Mouse (Mus musculus): ENCODE data around the gene Olfr1206. TPM values are rescaled to one million over a fixed set of nuclear protein-coding genes. Genes with fewer than 3 reads are reported as not detected.

Gene Olfr1206
- polyA plus RNA-seq (2014; fragmentation: Nextera tagmentation; extraction: Ambion mirVana), result not detected in 2 replicates

DNA sequence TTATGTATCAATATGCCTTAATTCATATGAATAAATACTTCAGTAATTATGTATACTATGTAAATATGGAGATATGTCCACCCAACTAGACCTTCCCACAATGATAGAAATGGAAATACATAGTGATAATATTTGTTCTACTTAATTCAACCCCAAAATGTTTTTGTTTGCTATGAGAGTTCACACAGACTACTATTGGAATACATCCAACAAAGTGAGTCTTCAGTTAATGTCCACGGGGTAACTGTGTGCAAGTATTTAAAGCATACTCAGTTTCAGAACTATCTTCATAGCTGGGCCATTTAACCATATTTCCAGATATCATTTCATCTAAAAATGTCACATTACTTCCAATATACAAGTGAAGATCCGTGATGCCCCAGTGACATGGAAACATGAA is at the start of gene Olfr1206:
TSS of gene Olfr1206 (plus strand) at position 301 of the 400 bp plus-strand sequence.
- Histone ChIP-seq H3K9me3 (ENCODE audit: control insufficient read depth, low read length) (no peaks in the 10 kb centered on the region), H3K4me1 (replicated peaks; ENCODE audit: control insufficient read depth, insufficient read depth, low read length) (no peaks in the 10 kb centered on the region), H3K27me3 (ENCODE audit: control insufficient read depth, insufficient read depth, low read length) (no peaks in the 10 kb centered on the region), H3K9ac (ENCODE audit: low read depth, low read length) (no peak within 1 kb of the TSS), H3K36me3 (ENCODE audit: control insufficient read depth, insufficient read depth, low read length) (no peaks in the 10 kb centered on the region), H3K4me2 (replicated peaks; ENCODE audit: low read depth, low read length) (no peak within 1 kb of the TSS), H3K4me3 (ENCODE audit: low read depth, low read length) (no peak within 1 kb of the TSS), H3K27ac (ENCODE audit: low read depth, low read length) (no peak within 1 kb of the TSS)
- ATAC-seq (ENCODE audit: low FRiP score), result no peak
- DNase-seq (ENCODE audit: low spot score), result no peak
- 88% methylated on average over 2 of the region's 2 CpGs for WGBS

DNA sequence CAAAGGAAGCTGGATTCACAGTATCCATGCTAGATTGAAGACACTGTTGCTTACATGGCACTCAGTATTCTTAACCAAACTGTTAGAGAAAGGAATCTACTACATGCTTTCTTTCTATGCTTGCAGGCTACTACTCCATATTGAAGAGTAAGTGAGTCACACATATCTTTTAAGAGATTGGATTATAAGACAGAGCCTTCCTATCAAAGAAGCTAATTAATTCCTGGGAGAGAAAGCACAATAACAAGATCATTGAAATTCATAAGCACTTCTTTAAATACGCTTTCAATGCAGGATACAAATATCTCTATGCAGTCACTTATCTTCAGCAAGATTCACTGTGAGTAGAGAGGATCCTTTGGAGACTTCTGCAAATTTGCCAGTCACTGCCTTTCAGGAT is 48.8 kb upstream of the Olfr1206 start, which contains the start of gene Olfr1202:
TSS of gene Olfr1202 (plus strand) at position 301 of the 400 bp plus-strand sequence.
- ATAC-seq (ENCODE audit: low FRiP score), result no peak
- H3K9ac ChIP-seq (ENCODE audit: low read depth, low read length), result no peak within 1 kb of the TSS
- no peak within 1 kb of the TSS for H3K27ac ChIP-seq (ENCODE audit: low read depth, low read length)
- H3K9me3 ChIP-seq (ENCODE audit: control insufficient read depth, low read length), result no peaks in the 10 kb centered on the region
- H3K27me3 ChIP-seq (ENCODE audit: control insufficient read depth, insufficient read depth, low read length), result no peaks in the 10 kb centered on the region
- H3K4me1 ChIP-seq (replicated peaks; ENCODE audit: control insufficient read depth, insufficient read depth, low read length), result no peaks in the 10 kb centered on the region
- no peak within 1 kb of the TSS for H3K4me3 ChIP-seq (ENCODE audit: low read depth, low read length)
- WGBS, result 88% methylated on average over 1 of the region's 1 CpGs
- DNase-seq (ENCODE audit: low spot score), result no peak
- no peaks in the 10 kb centered on the region for H3K36me3 ChIP-seq (ENCODE audit: control insufficient read depth, insufficient read depth, low read length)
- no peak within 1 kb of the TSS for H3K4me2 ChIP-seq (replicated peaks; ENCODE audit: low read depth, low read length)

DNA sequence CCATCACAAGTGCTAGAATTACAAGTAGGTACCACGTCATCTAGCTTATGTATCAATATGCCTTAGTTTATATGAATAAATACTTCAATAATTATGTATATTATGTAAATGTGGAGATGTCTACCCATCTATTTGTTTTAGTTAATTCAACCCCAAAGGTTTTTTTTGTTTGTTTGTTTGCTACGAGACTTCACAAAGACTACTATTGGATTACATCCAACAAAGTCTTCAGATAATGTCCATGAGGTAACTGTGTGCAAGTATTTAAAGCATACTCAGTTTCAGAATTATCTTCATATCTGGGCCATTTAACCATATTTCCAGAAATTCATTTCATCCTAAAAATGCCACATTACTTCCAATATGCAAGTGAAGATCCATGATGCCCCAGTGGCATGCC is 33.6 kb upstream of the Olfr1206 start, which contains the start of gene Olfr1205:
TSS of gene Olfr1205 (plus strand) at position 301 of the 400 bp plus-strand sequence.
- Histone ChIP-seq H3K36me3 (ENCODE audit: control insufficient read depth, insufficient read depth, low read length) (no peaks in the 10 kb centered on the region), H3K9ac (ENCODE audit: low read depth, low read length) (no peak within 1 kb of the TSS), H3K9me3 (ENCODE audit: control insufficient read depth, low read length) (no peaks in the 10 kb centered on the region), H3K4me3 (ENCODE audit: low read depth, low read length) (no peak within 1 kb of the TSS), H3K27ac (ENCODE audit: low read depth, low read length) (no peak within 1 kb of the TSS), H3K27me3 (ENCODE audit: control insufficient read depth, insufficient read depth, low read length) (no peaks in the 10 kb centered on the region), H3K4me1 (replicated peaks; ENCODE audit: control insufficient read depth, insufficient read depth, low read length) (no peaks in the 10 kb centered on the region), H3K4me2 (replicated peaks; ENCODE audit: low read depth, low read length) (no peak within 1 kb of the TSS)
- DNase-seq (ENCODE audit: low spot score) (no peak), ATAC-seq (ENCODE audit: low FRiP score) (no peak)
- WGBS, result 92% methylated on average over 2 of the region's 2 CpGs

DNA sequence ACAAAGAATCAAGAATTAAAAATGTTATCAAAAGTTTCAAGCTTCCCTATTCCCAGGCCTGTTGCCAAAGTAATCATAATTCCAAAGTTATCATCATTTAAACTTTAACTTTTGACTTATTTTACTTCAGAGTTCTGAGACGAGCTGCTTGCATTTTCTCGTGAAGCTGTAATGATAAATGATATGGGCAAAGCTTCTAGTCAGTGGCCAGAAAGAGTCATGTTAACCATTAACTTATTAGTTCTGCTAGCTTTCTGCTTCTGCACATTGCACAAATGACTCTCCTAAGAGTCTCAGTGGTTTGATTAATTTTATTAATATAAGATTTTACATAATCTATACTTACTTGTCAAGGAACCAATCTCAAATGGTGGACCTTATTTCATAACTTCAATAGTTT is 24.6 kb upstream of the Olfr1206 start:
- Histone ChIP-seq H3K9me3 (ENCODE audit: control insufficient read depth, low read length) (no peaks in the 10 kb centered on the region), H3K9ac (ENCODE audit: low read depth, low read length) (no peak overlapping the region), H3K4me2 (replicated peaks; ENCODE audit: low read depth, low read length) (no peak overlapping the region), H3K36me3 (ENCODE audit: control insufficient read depth, insufficient read depth, low read length) (no peaks in the 10 kb centered on the region), H3K4me1 (replicated peaks; ENCODE audit: control insufficient read depth, insufficient read depth, low read length) (no peaks in the 10 kb centered on the region), H3K27me3 (ENCODE audit: control insufficient read depth, insufficient read depth, low read length) (no peaks in the 10 kb centered on the region), H3K27ac (ENCODE audit: low read depth, low read length) (no peak overlapping the region), H3K4me3 (ENCODE audit: low read depth, low read length) (no peak overlapping the region)
- DNase-seq (ENCODE audit: low spot score), result no peak
- WGBS, result 58% methylated on average over 2 of the region's 2 CpGs
- no peak for ATAC-seq (ENCODE audit: low FRiP score)

DNA sequence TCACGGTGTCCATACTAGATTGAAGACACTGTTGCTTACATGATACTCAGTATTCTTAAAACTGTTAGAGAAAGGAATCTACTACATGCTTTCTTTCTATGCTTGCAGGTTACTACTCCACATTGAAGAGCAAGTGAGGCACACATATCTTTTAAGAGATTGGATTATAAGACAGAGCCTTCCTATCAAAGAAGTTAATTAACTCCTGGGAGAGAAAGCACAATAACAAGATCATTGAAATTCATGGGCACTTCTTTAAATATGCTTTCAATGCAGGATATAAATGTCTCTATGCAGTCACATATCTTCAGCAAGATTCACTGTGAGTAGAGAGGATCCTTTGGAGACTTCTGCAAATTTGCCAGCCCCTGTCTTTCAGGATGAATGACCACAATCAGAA is 14.0 kb upstream of the Olfr1206 start, which contains the start of gene Olfr1204:
TSS of gene Olfr1204 (plus strand) at position 301 of the 400 bp plus-strand sequence.
- Histone ChIP-seq H3K4me3 (ENCODE audit: low read depth, low read length) (no peak within 1 kb of the TSS), H3K9ac (ENCODE audit: low read depth, low read length) (no peak within 1 kb of the TSS), H3K27ac (ENCODE audit: low read depth, low read length) (no peak within 1 kb of the TSS), H3K27me3 (ENCODE audit: control insufficient read depth, insufficient read depth, low read length) (no peaks in the 10 kb centered on the region), H3K4me1 (replicated peaks; ENCODE audit: control insufficient read depth, insufficient read depth, low read length) (no peaks in the 10 kb centered on the region), H3K36me3 (ENCODE audit: control insufficient read depth, insufficient read depth, low read length) (no peaks in the 10 kb centered on the region), H3K4me2 (replicated peaks; ENCODE audit: low read depth, low read length) (no peak within 1 kb of the TSS), H3K9me3 (ENCODE audit: control insufficient read depth, low read length) (no peaks in the 10 kb centered on the region)
- DNase-seq (ENCODE audit: low spot score) (no peak), ATAC-seq (ENCODE audit: low FRiP score) (no peak)
- 96% methylated on average over 1 of the region's 1 CpGs for WGBS

DNA sequence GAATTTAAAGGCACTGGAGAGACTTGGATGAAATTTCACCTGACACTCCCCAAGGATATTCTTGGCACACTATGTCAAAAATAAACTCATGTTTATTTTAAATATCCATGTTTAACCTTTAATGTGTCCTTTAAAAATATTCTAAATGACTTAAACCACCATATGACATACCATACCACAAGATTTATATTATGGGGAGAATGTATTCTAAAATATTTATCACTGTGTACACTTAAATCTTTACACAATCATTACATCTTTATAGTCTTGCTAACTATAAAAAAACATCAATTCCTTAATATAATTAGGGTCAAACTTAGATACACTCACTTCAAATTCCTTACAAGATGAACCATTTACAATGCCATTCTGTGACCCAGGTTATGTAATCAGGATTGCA is 39.2 kb downstream of the Olfr1206 start, which contains the start of gene Olfr1208:
TSS of gene Olfr1208 (minus strand) at position 101 of the 400 bp plus-strand sequence.
- Histone ChIP-seq H3K27ac (ENCODE audit: low read depth, low read length) (no peak within 1 kb of the TSS), H3K4me1 (replicated peaks; ENCODE audit: control insufficient read depth, insufficient read depth, low read length) (no peaks in the 10 kb centered on the region), H3K9me3 (ENCODE audit: control insufficient read depth, low read length) (no peaks in the 10 kb centered on the region), H3K4me2 (replicated peaks; ENCODE audit: low read depth, low read length) (no peak within 1 kb of the TSS), H3K27me3 (ENCODE audit: control insufficient read depth, insufficient read depth, low read length) (no peaks in the 10 kb centered on the region), H3K36me3 (ENCODE audit: control insufficient read depth, insufficient read depth, low read length) (no peaks in the 10 kb centered on the region), H3K9ac (ENCODE audit: low read depth, low read length) (no peak within 1 kb of the TSS), H3K4me3 (ENCODE audit: low read depth, low read length) (no peak within 1 kb of the TSS)
- DNase-seq (ENCODE audit: low spot score), result no peak
- no peak for ATAC-seq (ENCODE audit: low FRiP score)

DNA sequence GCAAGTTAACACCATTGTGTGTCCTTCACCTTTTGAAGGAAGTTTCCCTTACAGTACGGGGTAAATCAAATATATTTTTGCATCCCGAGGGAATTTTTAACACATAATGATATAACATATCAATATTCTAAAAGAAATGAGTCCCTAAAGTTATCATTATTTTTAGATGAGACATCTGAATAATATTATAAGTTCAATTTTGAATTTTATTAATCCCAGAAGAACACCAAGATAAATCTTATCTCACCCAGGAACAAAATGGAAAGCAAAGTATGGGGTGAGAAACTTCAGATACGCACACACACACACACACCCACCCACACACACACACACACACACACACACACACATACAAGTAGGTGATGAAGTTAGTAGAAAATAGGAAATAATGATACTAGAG is 52.0 kb downstream of the Olfr1206 start, which contains the start of gene Olfr1209:
TSS of gene Olfr1209 (minus strand) at position 101 of the 400 bp plus-strand sequence.
- Histone ChIP-seq H3K27ac (ENCODE audit: low read depth, low read length) (no peak within 1 kb of the TSS), H3K9me3 (ENCODE audit: control insufficient read depth, low read length) (no peaks in the 10 kb centered on the region), H3K9ac (ENCODE audit: low read depth, low read length) (no peak within 1 kb of the TSS), H3K4me1 (replicated peaks; ENCODE audit: control insufficient read depth, insufficient read depth, low read length) (no peaks in the 10 kb centered on the region), H3K36me3 (ENCODE audit: control insufficient read depth, insufficient read depth, low read length) (no peaks in the 10 kb centered on the region), H3K4me2 (replicated peaks; ENCODE audit: low read depth, low read length) (no peak within 1 kb of the TSS), H3K4me3 (ENCODE audit: low read depth, low read length) (no peak within 1 kb of the TSS), H3K27me3 (ENCODE audit: control insufficient read depth, insufficient read depth, low read length) (no peaks in the 10 kb centered on the region)
- no peak for DNase-seq (ENCODE audit: low spot score)
- WGBS, result 89% methylated on average over 3 of the region's 3 CpGs
- ATAC-seq (ENCODE audit: low FRiP score), result no peak

Other genes starting within 250 kb of the Olfr1206 start
- not detected in 2 replicates for gene Olfr1191-ps1, start 222.7 kb upstream of the Olfr1206 start, polyA plus RNA-seq (2014; fragmentation: Nextera tagmentation; extraction: Ambion mirVana)
- not detected in 2 replicates for gene Olfr1192-ps1, start 214.7 kb upstream of the Olfr1206 start, polyA plus RNA-seq (2014; fragmentation: Nextera tagmentation; extraction: Ambion mirVana)
- not detected in 2 replicates for gene Olfr1193, start 187.6 kb upstream of the Olfr1206 start, polyA plus RNA-seq (2014; fragmentation: Nextera tagmentation; extraction: Ambion mirVana)
- not detected in 2 replicates for gene Olfr1195, start 174.0 kb upstream of the Olfr1206 start, polyA plus RNA-seq (2014; fragmentation: Nextera tagmentation; extraction: Ambion mirVana)
- not detected in 2 replicates for gene Olfr1196, start 158.6 kb upstream of the Olfr1206 start, polyA plus RNA-seq (2014; fragmentation: Nextera tagmentation; extraction: Ambion mirVana)
- gene Olfr1197, start 130.9 kb upstream of the Olfr1206 start, polyA plus RNA-seq (2014; fragmentation: Nextera tagmentation; extraction: Ambion mirVana), result not detected in 2 replicates
- not detected in 2 replicates for gene Olfr1198, start 111.9 kb upstream of the Olfr1206 start, polyA plus RNA-seq (2014; fragmentation: Nextera tagmentation; extraction: Ambion mirVana)
- not detected in 2 replicates for gene Olfr1199, start 102.8 kb upstream of the Olfr1206 start, polyA plus RNA-seq (2014; fragmentation: Nextera tagmentation; extraction: Ambion mirVana)
- not detected in 2 replicates for gene Olfr1200, start 92.7 kb upstream of the Olfr1206 start, polyA plus RNA-seq (2014; fragmentation: Nextera tagmentation; extraction: Ambion mirVana)
- not detected in 2 replicates for gene Olfr1201, start 70.2 kb upstream of the Olfr1206 start, polyA plus RNA-seq (2014; fragmentation: Nextera tagmentation; extraction: Ambion mirVana)
- not detected in 2 replicates for gene Olfr1202, start 48.7 kb upstream of the Olfr1206 start, polyA plus RNA-seq (2014; fragmentation: Nextera tagmentation; extraction: Ambion mirVana)
- not detected in 2 replicates for gene Olfr1205, start 33.5 kb upstream of the Olfr1206 start, polyA plus RNA-seq (2014; fragmentation: Nextera tagmentation; extraction: Ambion mirVana)
- not detected in 2 replicates for gene Olfr1204, start 13.9 kb upstream of the Olfr1206 start, polyA plus RNA-seq (2014; fragmentation: Nextera tagmentation; extraction: Ambion mirVana)
- not detected in 2 replicates for gene Olfr1208, start 39.1 kb downstream of the Olfr1206 start, polyA plus RNA-seq (2014; fragmentation: Nextera tagmentation; extraction: Ambion mirVana)
- gene Olfr1209, start 51.9 kb downstream of the Olfr1206 start, polyA plus RNA-seq (2014; fragmentation: Nextera tagmentation; extraction: Ambion mirVana), result not detected in 2 replicates
- not detected in 2 replicates for gene Olfr1211, start 74.9 kb downstream of the Olfr1206 start, polyA plus RNA-seq (2014; fragmentation: Nextera tagmentation; extraction: Ambion mirVana)
- gene Olfr1212, start 90.7 kb downstream of the Olfr1206 start, polyA plus RNA-seq (2014; fragmentation: Nextera tagmentation; extraction: Ambion mirVana), result not detected in 2 replicates
- not detected in 2 replicates for gene Gm13762, start 117.0 kb downstream of the Olfr1206 start, polyA plus RNA-seq (2014; fragmentation: Nextera tagmentation; extraction: Ambion mirVana)
- gene Olfr1214, start 129.4 kb downstream of the Olfr1206 start, polyA plus RNA-seq (2014; fragmentation: Nextera tagmentation; extraction: Ambion mirVana), result not detected in 2 replicates
- gene Olfr1215, start 143.7 kb downstream of the Olfr1206 start, polyA plus RNA-seq (2014; fragmentation: Nextera tagmentation; extraction: Ambion mirVana), result not detected in 2 replicates
- gene Olfr1216, start 155.1 kb downstream of the Olfr1206 start, polyA plus RNA-seq (2014; fragmentation: Nextera tagmentation; extraction: Ambion mirVana), result not detected in 2 replicates
- not detected in 2 replicates for gene Olfr1217, start 168.8 kb downstream of the Olfr1206 start, polyA plus RNA-seq (2014; fragmentation: Nextera tagmentation; extraction: Ambion mirVana)
- gene Olfr1218, start 198.0 kb downstream of the Olfr1206 start, polyA plus RNA-seq (2014; fragmentation: Nextera tagmentation; extraction: Ambion mirVana), result not detected in 2 replicates
- not detected in 2 replicates for gene Olfr1219, start 220.3 kb downstream of the Olfr1206 start, polyA plus RNA-seq (2014; fragmentation: Nextera tagmentation; extraction: Ambion mirVana)
- gene Olfr1220, start 243.6 kb downstream of the Olfr1206 start, polyA plus RNA-seq (2014; fragmentation: Nextera tagmentation; extraction: Ambion mirVana), result not detected in 2 replicates